Mouse (Mus musculus): ENCODE measurements around the gene Txn1. TPM values are rescaled to one million over a fixed set of nuclear protein-coding genes. Genes with fewer than 3 reads are reported as not detected.
A peak's percentile ranks its signal among the peaks of the same experiment; 100 is the strongest.

Txn1 gene
- total and polyA plus RNA-seq, 2 experiments from 2014 or later, result 85.8 to 243 TPM

DNA sequence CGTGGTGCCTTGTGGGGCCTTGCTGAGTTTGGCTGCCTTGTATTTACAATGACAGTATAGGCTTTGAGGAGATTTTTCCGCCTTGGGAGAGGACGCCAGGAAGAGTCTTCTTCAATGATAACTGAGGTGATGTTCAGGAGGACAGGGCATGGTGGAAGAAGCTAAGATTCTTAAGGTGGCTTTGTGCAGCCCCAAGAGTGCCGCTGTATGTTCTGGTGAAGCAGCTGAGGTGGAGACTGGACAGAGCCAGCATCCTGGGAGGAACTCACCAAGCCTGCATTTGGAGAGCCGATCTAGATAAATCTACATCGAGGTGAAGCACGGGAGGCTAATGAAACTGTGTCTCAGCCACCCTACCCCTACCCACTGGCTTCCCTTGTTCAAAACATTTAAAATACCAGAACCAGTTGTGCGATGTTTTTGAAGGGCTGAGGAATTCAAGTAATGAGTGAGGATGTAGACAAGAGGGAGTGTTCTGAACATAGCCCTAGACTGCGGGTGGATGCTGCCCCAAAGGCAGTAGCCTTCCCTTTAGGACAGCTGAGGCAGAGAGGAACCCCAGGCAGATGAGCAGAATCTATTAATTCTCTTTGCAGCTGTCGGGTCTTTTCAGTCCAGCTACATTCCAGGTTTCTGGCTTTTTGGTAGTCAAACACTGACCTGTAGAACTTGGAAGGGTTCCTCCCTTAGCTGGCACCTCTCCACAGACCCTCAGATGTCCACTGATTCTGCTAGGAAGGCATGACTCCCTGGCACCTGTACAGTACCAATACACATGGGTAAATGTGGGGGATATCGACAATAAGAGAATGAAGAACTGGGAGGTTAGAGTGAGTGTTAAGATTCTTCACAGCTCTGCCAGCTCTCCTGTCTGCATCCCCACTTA is 1.2 kb upstream of the Txn1 start:
- Histone ChIP-seq H3K27ac (ENCODE audit: low read depth) (peak overlapping the region; percentile 90), H3K36me3 (replicated peaks; ENCODE audit: control insufficient read depth, insufficient read depth, low read length) (no peaks in the 10 kb centered on the region), H3K4me1 (ENCODE audit: control insufficient read depth, insufficient read depth) (peaks cover 18% of the 10 kb centered on the region), H3K4me3 (ENCODE audit: low read depth, low read length) (peak overlapping the region; percentile 87), H3K9me3 (replicated peaks; ENCODE audit: control insufficient read depth, low read length) (no peaks in the 10 kb centered on the region), H3K27me3 (ENCODE audit: control insufficient read depth, insufficient read depth, low read length) (no peaks in the 10 kb centered on the region), H3K4me2 (ENCODE audit: low read depth, low read length) (peak overlapping the region; percentile 83), H3K9ac (replicated peaks; ENCODE audit: low read depth, low read length) (peak overlapping the region; percentile 16; the same call in 1 of the 2 replicates)
- ATAC-seq (ENCODE audit: insufficient read depth, low read depth) (no peak), DNase-seq (ENCODE audit: low spot score) (peak; percentile 9)
- 40% methylated on average over 11 of the region's 11 CpGs for WGBS
- TF ChIP-seq EP300 (IDR thresholded peaks at IDR 0.05; ENCODE audit: low read depth) (no peak), CTCF (IDR thresholded peaks at IDR 0.05; ENCODE audit: low read depth) (no peak)

DNA sequence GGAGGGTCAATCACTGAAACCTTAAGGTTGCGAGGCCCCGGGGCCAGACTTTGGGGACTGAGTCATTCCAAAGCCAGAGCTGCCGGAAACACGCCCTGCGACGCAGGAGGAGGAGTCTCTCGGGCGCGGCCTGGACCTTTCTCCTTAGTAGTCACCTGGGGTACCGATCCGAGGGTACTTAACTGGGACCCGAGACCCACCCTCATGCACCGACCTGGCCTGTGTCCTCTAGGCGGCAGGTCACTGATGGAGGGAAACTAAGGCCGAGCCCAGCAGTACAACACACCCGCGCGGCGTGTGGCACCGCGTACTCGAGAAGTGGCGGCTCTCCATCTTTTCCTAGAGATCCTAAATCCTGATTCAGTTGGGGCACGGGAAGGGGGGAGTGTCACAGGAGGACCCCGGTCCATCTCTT is 660 bp downstream of the Txn1 start:
- H3K36me3 ChIP-seq (replicated peaks; ENCODE audit: control insufficient read depth, insufficient read depth, low read length), result peaks cover 13% of the 10 kb centered on the region
- H3K9me3 ChIP-seq (replicated peaks; ENCODE audit: control insufficient read depth, low read length), result no peaks in the 10 kb centered on the region
- DNase-seq (ENCODE audit: low spot score), result peak; percentile 44
- peaks cover 18% of the 10 kb centered on the region for H3K4me1 ChIP-seq (ENCODE audit: control insufficient read depth, insufficient read depth)
- peak overlapping the region; percentile 90 for H3K27ac ChIP-seq (ENCODE audit: low read depth)
- TF ChIP-seq CTCF (IDR thresholded peaks at IDR 0.05; ENCODE audit: low read depth) (no peak), EP300 (IDR thresholded peaks at IDR 0.05; ENCODE audit: low read depth) (no peak; the same call in 1 of the 2 replicates)
- no peak for ATAC-seq (ENCODE audit: insufficient read depth, low read depth)
- H3K4me2 ChIP-seq (ENCODE audit: low read depth, low read length), result peak overlapping the region; percentile 83
- no peaks in the 10 kb centered on the region for H3K27me3 ChIP-seq (ENCODE audit: control insufficient read depth, insufficient read depth, low read length)
- peak overlapping the region; percentile 82 for H3K9ac ChIP-seq (replicated peaks; ENCODE audit: low read depth, low read length)
- WGBS, result under 1% methylated on average over 25 of the region's 25 CpGs
- H3K4me3 ChIP-seq (ENCODE audit: low read depth, low read length), result peak overlapping the region; percentile 87

GRCm38 (mm10) chr4:57954991-57955390 is 1.2 kb downstream of the Txn1 start:
- ATAC-seq (ENCODE audit: insufficient read depth, low read depth) (no peak), DNase-seq (ENCODE audit: low spot score) (no peak)
- no peaks in the 10 kb centered on the region for H3K27me3 ChIP-seq (ENCODE audit: control insufficient read depth, insufficient read depth, low read length)
- peaks cover 18% of the 10 kb centered on the region for H3K4me1 ChIP-seq (ENCODE audit: control insufficient read depth, insufficient read depth)
- peak overlapping the region; percentile 90 for H3K27ac ChIP-seq (ENCODE audit: low read depth)
- peak overlapping the region; percentile 87 for H3K4me3 ChIP-seq (ENCODE audit: low read depth, low read length)
- peak overlapping the region; percentile 83 for H3K4me2 ChIP-seq (ENCODE audit: low read depth, low read length)
- no peaks in the 10 kb centered on the region for H3K9me3 ChIP-seq (replicated peaks; ENCODE audit: control insufficient read depth, low read length)
- peaks cover 19% of the 10 kb centered on the region for H3K36me3 ChIP-seq (replicated peaks; ENCODE audit: control insufficient read depth, insufficient read depth, low read length)
- H3K9ac ChIP-seq (replicated peaks; ENCODE audit: low read depth, low read length), result peak overlapping the region; percentile 82; the same call in 1 of the 2 replicates
- 69% methylated on average over 8 of the region's 8 CpGs for WGBS
- TF ChIP-seq CTCF (IDR thresholded peaks at IDR 0.05; ENCODE audit: low read depth) (no peak), EP300 (IDR thresholded peaks at IDR 0.05; ENCODE audit: low read depth) (no peak)

- no peak overlapping the region for H3K9ac ChIP-seq (replicated peaks; ENCODE audit: low read depth, low read length)
- ATAC-seq (ENCODE audit: insufficient read depth, low read depth) (no peak), DNase-seq (ENCODE audit: low spot score) (no peak)
- 70% methylated on average over 6 of the region's 6 CpGs for WGBS
- peaks cover 18% of the 10 kb centered on the region for H3K4me1 ChIP-seq (ENCODE audit: control insufficient read depth, insufficient read depth)
- TF ChIP-seq CTCF (IDR thresholded peaks at IDR 0.05; ENCODE audit: low read depth), result no peak
- TF ChIP-seq EP300 (IDR thresholded peaks at IDR 0.05; ENCODE audit: low read depth), result no peak
- H3K9me3 ChIP-seq (replicated peaks; ENCODE audit: control insufficient read depth, low read length), result no peaks in the 10 kb centered on the region
- H3K27ac ChIP-seq (ENCODE audit: low read depth), result no peak overlapping the region
- peaks cover 23% of the 10 kb centered on the region for H3K36me3 ChIP-seq (replicated peaks; ENCODE audit: control insufficient read depth, insufficient read depth, low read length)
- no peak overlapping the region for H3K4me3 ChIP-seq (ENCODE audit: low read depth, low read length)
- H3K4me2 ChIP-seq (ENCODE audit: low read depth, low read length), result peak overlapping the region; percentile 83; the same call in 1 of the 2 replicates
- H3K27me3 ChIP-seq (ENCODE audit: control insufficient read depth, insufficient read depth, low read length), result no peaks in the 10 kb centered on the region
These were observed 1.6 kb downstream of the Txn1 start for GRCm38 (mm10) chr4:57954580-57954979.

DNA sequence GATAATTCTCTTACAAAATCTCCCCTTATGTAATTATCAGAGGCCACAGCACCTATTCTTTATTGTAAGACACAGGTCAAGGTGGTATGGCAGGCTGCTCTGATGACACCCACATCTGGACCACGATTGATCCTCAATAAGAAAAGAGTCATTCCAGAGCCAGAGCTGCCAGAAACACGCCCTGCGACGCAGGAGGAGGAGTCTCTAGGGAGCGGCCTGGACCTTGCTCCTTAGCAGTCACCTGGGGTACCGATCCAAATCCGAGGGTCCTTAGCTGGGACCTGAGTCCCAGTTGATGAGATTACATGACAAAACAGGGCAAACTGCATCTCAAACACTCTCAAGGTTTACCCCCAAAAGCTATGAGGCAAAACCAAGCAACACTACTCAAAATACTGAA is 2.4 kb downstream of the Txn1 start:
- Histone ChIP-seq H3K4me3 (ENCODE audit: low read depth, low read length) (no peak overlapping the region), H3K36me3 (replicated peaks; ENCODE audit: control insufficient read depth, insufficient read depth, low read length) (peaks cover 30% of the 10 kb centered on the region)

More for the DNA sequence above, 2.4 kb downstream of the Txn1 start:
- TF ChIP-seq EP300 (IDR thresholded peaks at IDR 0.05; ENCODE audit: low read depth), result no peak
- no peak for TF ChIP-seq CTCF (IDR thresholded peaks at IDR 0.05; ENCODE audit: low read depth)
- ATAC-seq (ENCODE audit: insufficient read depth, low read depth) (no peak), DNase-seq (ENCODE audit: low spot score) (no peak)
- H3K4me1 ChIP-seq (ENCODE audit: control insufficient read depth, insufficient read depth), result peaks cover 18% of the 10 kb centered on the region
- no peak overlapping the region for H3K4me2 ChIP-seq (ENCODE audit: low read depth, low read length)
- WGBS, result 94% methylated on average over 7 of the region's 7 CpGs
- H3K27me3 ChIP-seq (ENCODE audit: control insufficient read depth, insufficient read depth, low read length), result no peaks in the 10 kb centered on the region
- no peak overlapping the region for H3K9ac ChIP-seq (replicated peaks; ENCODE audit: low read depth, low read length)
- no peaks in the 10 kb centered on the region for H3K9me3 ChIP-seq (replicated peaks; ENCODE audit: control insufficient read depth, low read length)
- no peak overlapping the region for H3K27ac ChIP-seq (ENCODE audit: low read depth)

Data from heart, postnatal 0 days (tissue).